In the genomic region with DNA sequence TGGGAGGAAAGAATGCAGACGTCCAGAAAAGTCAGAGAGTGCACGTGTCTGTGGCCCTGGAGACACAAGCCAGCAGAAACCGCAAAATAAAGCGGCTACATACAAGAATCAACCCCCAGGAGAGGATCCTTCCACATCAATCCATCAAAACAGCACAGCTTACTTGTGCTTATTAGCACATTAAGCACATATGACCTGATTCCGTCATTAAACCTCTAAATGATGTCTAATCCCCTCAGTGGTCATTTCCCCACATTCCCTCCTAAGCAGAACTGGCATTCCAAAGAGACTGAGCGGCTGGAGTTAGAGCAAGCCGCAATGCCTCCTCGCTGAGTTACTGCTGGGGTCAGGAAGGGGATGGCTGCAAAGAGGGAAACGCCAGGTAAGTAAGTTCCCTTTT, we compare ENCODE assay signal across 20 mouse cellular contexts.
DNase-seq lines count a peak whose midpoint lies in the region; ATAC-seq lines count a peak whose summit lies in the region.
"Had no signal": no experiment of that assay in that cellular context is flagged by ENCODE, and none has a peak within 500 bp of the region (broad histone marks: within the 10 kb centered on the region; RNA-seq: fewer than 3 reads in every experiment).

No protein-coding gene starts in this region.

- H3K9me3 ChIP-seq in forebrain, embryonic 12.5 days = no peaks in the 10 kb centered on the region
- H3K9me3 ChIP-seq in forebrain, embryonic 13.5 days (replicated peaks) = no peaks in the 10 kb centered on the region
- no peaks in the 10 kb centered on the region for H3K9me3 ChIP-seq in kidney, embryonic 16.5 days (ENCODE audit: low read length)
- H3K9me3 ChIP-seq in limb, embryonic 15.5 days = no peaks in the 10 kb centered on the region
- H3K9me3 ChIP-seq: forebrain, embryonic 10.5 days; stomach, embryonic 15.5 days had no signal

- peaks cover 2% of the 10 kb centered on the region; the same call in 1 of the 2 replicates for H3K27me3 ChIP-seq in forebrain, embryonic 12.5 days
- H3K27me3 ChIP-seq in forebrain, embryonic 13.5 days = no peaks in the 10 kb centered on the region
- H3K27me3 ChIP-seq in kidney, embryonic 16.5 days (ENCODE audit: insufficient read depth, low read length) = no peaks in the 10 kb centered on the region
- no peaks in the 10 kb centered on the region for H3K27me3 ChIP-seq in limb, embryonic 15.5 days
- H3K27me3 ChIP-seq: CH12.LX; stomach, embryonic 15.5 days had no signal

- ATAC-seq in forebrain, embryonic 12.5 days (ENCODE audit: low FRiP score) = 0 out of 2 replicates have a peak, but pooled peaks have one; percentile 4
- ATAC-seq in forebrain, embryonic 13.5 days = no peak
- 0 out of 2 replicates have a peak, but pooled peaks have one; percentile 20 for ATAC-seq in kidney, embryonic 16.5 days (ENCODE audit: low FRiP score, low TSS enrichment)
- no peak for ATAC-seq in limb, embryonic 15.5 days (ENCODE audit: insufficient number of reproducible peaks, low FRiP score, low TSS enrichment, low read depth)
- ATAC-seq: liver, postnatal 0 days had no signal

- H3K4me2 ChIP-seq in forebrain, embryonic 12.5 days = no peak overlapping the region
- H3K4me2 ChIP-seq in forebrain, embryonic 13.5 days = no peak overlapping the region
- no peak overlapping the region for H3K4me2 ChIP-seq in kidney, embryonic 16.5 days (replicated peaks; ENCODE audit: low read depth, low read length)
- H3K4me2 ChIP-seq in limb, embryonic 15.5 days = no peak overlapping the region
- H3K4me2 ChIP-seq: stomach, embryonic 15.5 days had no signal

- WGBS in forebrain, embryonic 12.5 days = 55% methylated on average over 9 of the region's 9 CpGs
- WGBS in forebrain, embryonic 13.5 days = 54% methylated on average over 9 of the region's 9 CpGs
- whole genome bisulfite sequencing in kidney, embryonic 16.5 days = 41% methylated on average over 9 of the region's 9 CpGs
- 60% methylated on average over 9 of the region's 9 CpGs for WGBS in limb, embryonic 15.5 days

- H3K4me1 ChIP-seq in forebrain, embryonic 12.5 days = no peaks in the 10 kb centered on the region
- H3K4me1 ChIP-seq in forebrain, embryonic 13.5 days = no peaks in the 10 kb centered on the region
- H3K4me1 ChIP-seq in kidney, embryonic 16.5 days (ENCODE audit: insufficient read depth, low read length) = peaks cover 29% of the 10 kb centered on the region
- H3K4me1 ChIP-seq in limb, embryonic 15.5 days = peaks cover 6% of the 10 kb centered on the region; the same call in 1 of the 2 replicates
- H3K4me1 ChIP-seq: stomach, embryonic 15.5 days had no signal

- H3K4me3 ChIP-seq in forebrain, embryonic 12.5 days (replicated peaks) = no peak overlapping the region
- H3K4me3 ChIP-seq in forebrain, embryonic 13.5 days = no peak overlapping the region
- H3K4me3 ChIP-seq in kidney, embryonic 16.5 days (ENCODE audit: low read length) = no peak overlapping the region
- no peak overlapping the region for H3K4me3 ChIP-seq in limb, embryonic 15.5 days
- H3K4me3 ChIP-seq: forebrain, embryonic 10.5 days; stomach, embryonic 15.5 days had no signal

- DNase-seq in kidney, postnatal 36 days = no peak
- peak; percentile 26 for DNase-seq in NIH3T3 (ENCODE audit: low read depth)
- no peak for DNase-seq in right cerebral cortex, adult 18-20 months
- DNase-seq in layer of hippocampus, adult 9-11 months = no peak
- DNase-seq: adrenal gland, adult 8-10 months; cerebellum, adult 11 months; cerebellum, postnatal 14 days; gastrocnemius, postnatal 36 days; heart, postnatal 4 days; kidney, postnatal 4 days; left cerebral cortex, postnatal 4 days; liver, postnatal 0 days; spleen, adult 18-20 months had no signal

- no peaks in the 10 kb centered on the region for H3K36me3 ChIP-seq in forebrain, embryonic 12.5 days (replicated peaks)
- H3K36me3 ChIP-seq in forebrain, embryonic 13.5 days (ENCODE audit: poor library complexity, severe bottlenecking) = no peaks in the 10 kb centered on the region
- H3K36me3 ChIP-seq in kidney, embryonic 16.5 days (ENCODE audit: insufficient read depth, low read length) = peaks cover 5% of the 10 kb centered on the region; the same call in 1 of the 2 replicates
- peaks cover 4% of the 10 kb centered on the region; the same call in 1 of the 2 replicates for H3K36me3 ChIP-seq in limb, embryonic 15.5 days
- H3K36me3 ChIP-seq: forebrain, embryonic 10.5 days had no signal

- H3K9ac ChIP-seq in forebrain, embryonic 12.5 days = no peak overlapping the region
- no peak overlapping the region for H3K9ac ChIP-seq in forebrain, embryonic 13.5 days
- no peak overlapping the region for H3K9ac ChIP-seq in kidney, embryonic 16.5 days (replicated peaks; ENCODE audit: low read length)
- no peak overlapping the region for H3K9ac ChIP-seq in limb, embryonic 15.5 days
- H3K9ac ChIP-seq: liver, postnatal 0 days; stomach, embryonic 15.5 days had no signal

- no peak overlapping the region for H3K27ac ChIP-seq in forebrain, embryonic 12.5 days
- H3K27ac ChIP-seq in forebrain, embryonic 13.5 days = no peak overlapping the region
- no peak overlapping the region for H3K27ac ChIP-seq in kidney, embryonic 16.5 days (ENCODE audit: low read length)
- peak overlapping the region; percentile 17; the same call in 1 of the 2 replicates for H3K27ac ChIP-seq in limb, embryonic 15.5 days
- H3K27ac ChIP-seq: forebrain, embryonic 10.5 days; stomach, embryonic 15.5 days had no signal

Comparison
In these comparisons a context has a peak if more than half of its experiments do, and no peak if none do; other contexts are left out.
1. ATAC-seq: peak in forebrain, embryonic 12.5 days (single experiment) and kidney, embryonic 16.5 days (single experiment); none in forebrain, embryonic 13.5 days (single experiment) and limb, embryonic 15.5 days (single experiment).